Mouse (Mus musculus) thymus, adult 2 months (tissue): ENCODE data around the gene Ncoa5.

Experiments used
- CTCF ChIP-seq: fragments of 200-500 bp; IDR thresholded peaks from 2 replicates; pipeline ENCODE4 v1.5.1; 2012; ENCODE audit warnings: mild to moderate bottlenecking, control low read depth, low read length, moderate library complexity, borderline replicate concordance; ENCODE audit not compliant: control insufficient read depth, poor library complexity, insufficient read depth; ENCODE audit errors: extremely low read depth
- POLR2A ChIP-seq: fragments of 200-500 bp; IDR thresholded peaks from 2 replicates; pipeline ENCODE4 v1.6.1; 2012; ENCODE audit warnings: mild to moderate bottlenecking, low read length, control low read depth, moderate library complexity; ENCODE audit not compliant: control insufficient read depth, poor library complexity, insufficient read depth; ENCODE audit errors: extremely low read depth

DNA sequence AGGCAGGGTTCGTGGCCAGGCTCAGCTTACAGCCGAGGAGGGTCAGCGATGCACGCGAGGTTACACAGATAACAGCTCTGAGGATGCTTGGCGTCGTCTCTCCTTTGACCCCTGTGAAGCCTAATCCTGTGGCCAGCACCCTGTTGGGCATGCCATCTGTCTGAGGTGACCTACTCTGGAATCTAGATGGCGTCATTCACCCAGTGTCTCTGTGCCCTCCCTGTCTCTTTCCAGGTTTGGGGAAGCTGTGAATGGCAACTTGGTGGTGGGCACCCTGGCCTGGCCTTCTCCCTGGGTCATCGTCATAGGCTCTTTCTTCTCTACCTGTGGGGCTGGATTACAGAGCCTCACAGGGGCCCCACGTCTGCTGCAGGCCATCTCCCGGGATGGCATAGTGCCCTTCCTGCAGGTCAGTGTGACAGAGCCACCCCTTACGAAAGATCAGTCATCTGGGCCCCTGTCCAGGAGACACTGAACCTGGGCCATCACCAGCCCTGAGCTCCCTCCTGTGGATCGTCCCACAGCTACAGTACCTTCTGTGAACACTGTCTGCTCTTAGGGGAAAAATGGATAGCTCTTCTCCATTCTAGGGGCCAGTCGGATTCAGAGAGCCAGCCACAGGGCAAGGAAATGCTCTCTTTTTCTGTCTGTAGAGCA is 48.2 kb downstream of the Ncoa5 start:
- no peak for TF ChIP-seq CTCF
- TF ChIP-seq POLR2A, result no peak
